Mouse (Mus musculus): ENCODE data around the gene Zfp27.
"Not testable (repeated sequence)": the region's sequence is repeated elsewhere in the genome, so short reads cannot be mapped to it uniquely, and the experiment has no call there.

Zfp27 gene

GRCm38 (mm10) chr7:29890501-29890900 is 15.9 kb downstream of the Zfp27 start:
- no peak for DNase-seq (ENCODE audit: low spot score)

GRCm38 (mm10) chr7:29880916-29881315 is 25.5 kb downstream of the Zfp27 start:
- no peak for DNase-seq (ENCODE audit: low spot score)

DNA sequence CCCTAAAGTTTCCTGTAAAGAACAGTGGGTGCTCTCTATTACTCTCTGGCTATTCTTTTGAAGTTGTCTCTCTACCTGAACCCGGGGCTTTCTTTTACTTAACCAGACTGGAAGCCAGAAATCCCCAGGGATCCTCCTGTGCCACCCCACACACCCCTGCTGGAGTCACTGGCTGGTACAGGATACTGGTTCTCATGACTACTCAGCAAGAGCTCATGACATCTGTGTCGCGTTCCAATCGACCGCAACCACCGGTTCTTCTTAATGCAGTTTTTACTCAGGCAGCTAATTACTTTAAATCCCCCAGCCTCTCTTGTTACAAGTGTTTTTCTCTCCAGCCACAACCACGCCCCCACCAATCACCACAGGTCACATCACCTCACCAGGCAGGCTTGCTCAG is 26.3 kb downstream of the Zfp27 start:
- no peak for DNase-seq (ENCODE audit: low spot score)

DNA sequence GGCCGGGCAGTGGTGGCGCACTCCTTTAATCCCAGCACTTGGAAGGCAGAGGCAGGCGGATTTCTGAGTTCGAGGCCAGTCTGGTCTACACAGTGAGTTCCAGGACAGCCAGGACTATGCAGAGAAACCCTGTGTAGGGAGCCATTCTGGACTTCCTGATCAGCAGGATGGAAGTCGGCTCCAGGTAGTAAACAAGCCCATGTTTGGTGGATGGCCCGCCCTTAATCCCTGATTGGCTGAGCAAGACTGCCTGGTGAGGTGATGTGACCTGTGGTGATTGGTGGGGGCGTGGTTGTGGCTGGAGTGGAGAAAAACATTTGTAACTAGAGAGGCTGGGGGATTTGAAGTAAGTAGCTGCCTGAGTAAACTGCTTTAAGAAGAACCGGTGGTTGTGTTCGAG is 28.8 kb downstream of the Zfp27 start:
- not testable (repeated sequence) for DNase-seq (ENCODE audit: low spot score)

- DNase-seq (ENCODE audit: low spot score) = no peak
Measured at GRCm38 (mm10) chr7:29874256-29874655, 32.1 kb downstream of the Zfp27 start.

DNA sequence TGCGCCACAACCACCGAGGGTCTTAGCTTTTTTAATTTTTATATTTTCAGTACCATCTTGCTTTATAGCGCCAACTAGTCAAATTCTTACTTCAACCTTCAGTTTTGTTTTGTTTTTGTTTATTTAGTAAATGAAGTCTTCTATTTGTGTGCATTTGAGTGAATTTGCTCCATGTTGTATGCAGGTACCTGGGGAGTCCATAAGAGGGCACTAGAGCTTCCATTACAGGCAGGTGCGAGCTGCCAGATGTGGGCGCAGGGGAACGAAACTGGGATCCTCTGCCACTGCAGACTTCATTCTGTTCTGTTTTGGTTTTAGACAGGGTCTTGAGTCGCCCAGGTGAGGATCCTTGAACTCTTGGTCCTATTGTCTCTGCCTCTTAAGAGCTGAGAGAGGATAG is 44.7 kb downstream of the Zfp27 start:
- no peak for DNase-seq (ENCODE audit: low spot score)

- peak; percentile 91 for DNase-seq (ENCODE audit: low spot score)
Measured at GRCm38 (mm10) chr7:29859532-29860517, 46.5 kb downstream of the Zfp27 start, which contains the start of gene Zfp420. Gene Zfp420, plus strand, starts transcription at chr7:29859979.

DNA sequence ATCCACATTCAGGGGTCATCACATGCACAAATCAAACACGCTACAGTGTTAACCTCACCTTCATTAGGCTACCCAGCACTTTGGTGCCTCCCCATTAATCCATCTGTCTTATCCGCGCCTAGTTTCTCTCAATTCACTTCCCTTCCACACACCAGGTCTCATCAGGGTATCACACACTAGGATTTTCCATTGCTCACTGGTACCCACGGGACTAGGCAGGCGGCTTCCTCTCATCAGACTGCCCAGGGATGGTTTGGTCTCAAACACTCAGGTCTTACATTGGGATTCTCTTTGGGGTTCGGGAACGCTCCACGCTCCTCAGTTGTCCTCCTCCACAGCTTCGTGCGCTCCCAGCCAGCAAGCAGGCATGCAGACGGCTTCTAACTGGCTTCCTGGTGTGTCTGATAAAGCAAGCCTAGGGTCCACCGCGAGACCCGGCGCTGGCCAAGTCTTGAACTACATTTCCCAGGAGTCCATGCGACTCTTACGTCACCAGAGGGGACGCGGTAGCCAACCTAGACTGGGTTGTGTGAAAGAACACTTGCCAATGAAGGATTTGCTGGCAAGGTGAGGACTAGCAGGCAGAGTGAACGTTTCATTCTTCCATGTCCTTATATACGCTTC is 53.0 kb downstream of the Zfp27 start, which contains the start of gene Zfp940:
Gene Zfp940, minus strand, starts transcription at position 451 of the 624 bp plus-strand sequence.
- peak; percentile 74 for DNase-seq (ENCODE audit: low spot score)

DNA sequence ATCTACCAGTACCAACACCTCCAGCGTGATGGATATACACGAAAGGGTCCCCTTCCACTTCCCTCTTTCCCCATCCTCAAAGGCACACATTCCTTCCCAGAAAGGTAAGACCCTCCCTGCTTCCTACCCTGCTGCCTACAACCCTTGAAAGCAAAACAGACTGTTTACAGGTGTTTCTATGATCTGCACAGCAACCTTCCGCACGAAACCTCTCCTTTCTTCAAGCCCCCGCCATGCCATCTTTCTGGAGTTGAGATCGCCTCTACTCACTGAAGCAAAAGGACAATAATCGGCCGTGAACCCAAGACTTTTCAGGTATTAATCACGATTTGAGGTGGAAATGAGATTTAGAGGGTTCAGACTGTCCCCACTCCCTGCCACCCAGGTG is 53.5 kb downstream of the Zfp27 start:
- DNase-seq (ENCODE audit: low spot score) = no peak

- DNase-seq (ENCODE audit: low spot score) = no peak
Measured at GRCm38 (mm10) chr7:29844616-29845015, 61.8 kb downstream of the Zfp27 start.
